Mouse (Mus musculus) ES-Bruce4 (cell line): ENCODE measurements at regions not wholly inside any gene's neighbourhood (a gene's known extent, or its start where the extent isn't known, plus 50 kb on each side); places are given as distances from the start of the nearest gene placed in this dataset.

Experiments
- H3K27ac ChIP-seq: 2 replicates; pipeline ENCODE4 v1.5.1; 2012; ENCODE audit warnings: low read length, inconsistent platforms; ENCODE audit not compliant: insufficient read depth
- H3K27me3 ChIP-seq: 2 replicates; pipeline ENCODE4 v1.6.1; 2012; ENCODE audit warnings: mild to moderate bottlenecking, low read length, inconsistent platforms; ENCODE audit not compliant: control insufficient read depth, poor library complexity, insufficient read depth, severe bottlenecking
- H3K36me3 ChIP-seq: 2 replicates; pipeline ENCODE4 v1.6.1; 2012; ENCODE audit warnings: inconsistent platforms, mild to moderate bottlenecking, low read length, moderate library complexity; ENCODE audit not compliant: control insufficient read depth, poor library complexity, insufficient read depth, severe bottlenecking
- H3K4me1 ChIP-seq: one replicate; pipeline ENCODE4 v1.8.1; 2011; ENCODE audit warnings: low read length; ENCODE audit not compliant: control insufficient read depth, insufficient read depth
- H3K4me3 ChIP-seq: 2 replicates; pipeline ENCODE4 v1.5.1; 2011; ENCODE audit warnings: low read depth, mild to moderate bottlenecking, low read length
- H3K9ac ChIP-seq: 2 replicates; pipeline ENCODE4 v1.6.1; 2012; ENCODE audit warnings: low read depth, mild to moderate bottlenecking, inconsistent platforms; ENCODE audit not compliant: poor library complexity, severe bottlenecking
- H3K9me3 ChIP-seq: replicated peaks from 2 replicates; pipeline ENCODE4 v1.6.1; 2012; ENCODE audit warnings: mild to moderate bottlenecking, low read length, inconsistent platforms; ENCODE audit not compliant: control insufficient read depth, poor library complexity, insufficient read depth, severe bottlenecking
- CTCF ChIP-seq: IDR thresholded peaks from one replicate; pipeline ENCODE4 v1.8.1; 2011; ENCODE audit warnings: low read depth, low read length
- EP300 ChIP-seq: IDR thresholded peaks from 2 replicates; pipeline ENCODE4 v1.6.1; 2011; ENCODE audit warnings: low read depth, low read length; ENCODE audit not compliant: insufficient read depth
- POLR2A ChIP-seq: IDR thresholded peaks from one replicate; pipeline ENCODE4 v1.8.1; 2011; ENCODE audit warnings: low read length; ENCODE audit not compliant: insufficient read depth

DNA sequence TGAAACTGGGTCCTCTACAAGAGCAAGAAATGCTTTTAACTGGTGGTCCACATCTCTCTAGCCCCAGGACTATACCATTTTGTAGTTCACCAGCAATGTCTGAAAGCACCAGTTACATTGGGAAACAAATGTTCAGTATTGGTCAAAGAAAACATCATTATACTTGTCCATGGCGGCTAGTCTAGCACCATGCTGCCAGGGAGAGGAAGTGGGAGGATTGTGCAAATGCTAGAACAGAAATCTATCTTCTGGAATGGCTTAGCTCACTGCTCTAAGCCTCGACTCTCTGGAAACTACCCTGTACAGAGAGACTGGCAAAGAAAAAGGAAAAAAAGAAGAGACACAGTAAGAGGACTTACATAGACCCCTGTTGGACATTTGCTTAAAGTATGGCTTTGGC is 81.1 kb upstream of the Ralgapa2 start:
- Histone ChIP-seq H3K4me1 (no peaks in the 10 kb centered on the region), H3K36me3 (no peaks in the 10 kb centered on the region), H3K27ac (no peak overlapping the region), H3K4me3 (no peak overlapping the region), H3K27me3 (no peaks in the 10 kb centered on the region), H3K9ac (no peak overlapping the region), H3K9me3 (no peaks in the 10 kb centered on the region)
- TF ChIP-seq POLR2A = no peak
- no peak for TF ChIP-seq EP300
- TF ChIP-seq CTCF = no peak

DNA sequence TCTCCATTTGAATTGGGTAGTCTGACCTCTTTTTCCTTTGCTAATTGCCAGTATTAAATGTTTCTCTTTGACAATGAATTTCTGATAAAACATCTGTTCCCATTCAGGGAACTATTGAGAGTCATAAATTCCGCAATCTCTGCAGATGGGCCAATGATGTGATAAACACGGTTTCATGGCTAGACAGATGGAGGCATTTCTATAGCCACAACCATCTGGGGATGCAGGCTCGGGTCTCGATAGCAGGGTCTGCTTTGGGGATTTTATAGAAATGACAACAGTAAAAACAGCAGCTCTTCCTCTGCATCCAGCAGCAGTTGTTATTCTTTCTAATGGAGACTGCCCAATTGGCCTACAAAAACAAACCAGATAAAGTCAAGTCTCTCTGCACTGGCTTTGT is 82.1 kb upstream of the Ralgapa2 start:
- Histone ChIP-seq H3K9me3 (no peaks in the 10 kb centered on the region), H3K27ac (no peak overlapping the region), H3K4me1 (no peaks in the 10 kb centered on the region), H3K36me3 (no peaks in the 10 kb centered on the region), H3K27me3 (no peaks in the 10 kb centered on the region), H3K9ac (no peak overlapping the region), H3K4me3 (no peak overlapping the region)
- no peak for TF ChIP-seq EP300

DNA sequence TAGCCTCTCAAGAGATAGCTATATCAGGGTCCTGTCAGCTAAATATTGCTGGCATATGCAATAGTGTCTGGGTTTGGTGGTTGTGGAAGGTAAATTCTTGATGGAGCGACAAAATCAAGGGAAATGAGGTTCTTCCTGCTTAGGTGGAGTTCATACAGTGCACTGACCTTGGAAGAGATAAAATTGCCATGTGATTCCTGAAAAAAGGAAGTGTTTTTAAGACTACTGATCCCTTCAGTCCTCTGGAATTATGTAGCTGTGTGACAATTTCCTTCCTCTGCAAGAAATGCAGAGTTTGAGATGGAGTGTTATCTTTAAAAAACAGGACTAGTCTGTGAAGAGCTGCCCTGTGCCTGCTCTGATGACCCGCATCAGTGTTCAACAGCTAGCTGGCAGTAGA is 83.5 kb upstream of the Ralgapa2 start:
- TF ChIP-seq POLR2A (no peak), CTCF (no peak), EP300 (no peak)
- no peak overlapping the region for H3K4me3 ChIP-seq

DNA sequence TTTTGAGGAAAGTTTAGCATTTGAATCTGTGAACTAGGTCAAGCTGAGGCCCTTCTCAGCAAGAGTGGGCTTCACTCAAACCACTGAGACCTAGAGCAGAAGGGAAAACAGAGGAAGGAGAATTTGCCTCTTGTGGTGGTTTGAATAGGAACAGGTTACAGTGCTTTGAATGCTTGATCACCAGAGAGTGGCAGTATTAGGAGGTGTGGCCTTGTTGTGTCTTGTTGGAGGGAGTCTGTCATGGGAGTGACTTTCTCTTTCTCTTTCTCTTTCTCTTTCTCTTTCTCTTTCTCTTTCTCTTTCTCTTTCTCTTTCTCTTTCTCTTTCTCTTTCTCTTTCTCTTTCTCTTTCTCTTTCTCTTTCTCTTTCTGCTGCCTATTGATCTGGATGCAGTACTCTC is 94.0 kb upstream of the Ralgapa2 start:
- no peak overlapping the region for H3K9ac ChIP-seq
- 0 out of 2 replicates have a peak, but pooled peaks cover 3% of the 10 kb centered on the region for H3K9me3 ChIP-seq
- TF ChIP-seq POLR2A (no peak), CTCF (no peak), EP300 (no peak)
- no peaks in the 10 kb centered on the region for H3K27me3 ChIP-seq
- H3K4me3 ChIP-seq = no peak overlapping the region
- no peaks in the 10 kb centered on the region for H3K4me1 ChIP-seq
- H3K27ac ChIP-seq = no peak overlapping the region
- no peaks in the 10 kb centered on the region for H3K36me3 ChIP-seq

More for the DNA sequence above, 83.5 kb upstream of the Ralgapa2 start:
- Histone ChIP-seq H3K9me3 (no peaks in the 10 kb centered on the region), H3K36me3 (no peaks in the 10 kb centered on the region), H3K27me3 (no peaks in the 10 kb centered on the region), H3K27ac (no peak overlapping the region), H3K9ac (no peak overlapping the region), H3K4me1 (no peaks in the 10 kb centered on the region)

DNA sequence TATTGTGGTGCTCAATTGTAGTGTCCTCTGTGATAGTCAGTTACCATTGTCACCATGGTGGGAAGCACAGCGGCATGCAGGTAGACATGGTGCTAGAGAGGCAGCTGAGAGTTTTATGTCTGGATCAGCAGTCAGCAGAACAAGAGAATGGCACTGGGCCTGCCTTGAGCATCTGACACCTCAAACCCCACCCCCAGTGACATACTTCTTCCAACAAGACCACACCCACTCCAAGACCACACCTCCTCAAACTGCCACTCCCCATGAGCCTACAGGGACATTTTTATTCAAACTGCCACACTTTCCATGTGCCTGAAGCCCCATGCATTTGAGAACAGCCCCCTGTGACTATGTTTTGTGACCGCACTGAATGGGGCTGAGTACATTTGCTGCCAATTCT is 98.8 kb upstream of the Ralgapa2 start:
- TF ChIP-seq CTCF = no peak
- no peak for TF ChIP-seq EP300
- no peak for TF ChIP-seq POLR2A
- Histone ChIP-seq H3K4me3 (no peak overlapping the region), H3K9me3 (no peaks in the 10 kb centered on the region), H3K4me1 (no peaks in the 10 kb centered on the region), H3K36me3 (no peaks in the 10 kb centered on the region), H3K9ac (no peak overlapping the region), H3K27ac (no peak overlapping the region), H3K27me3 (no peaks in the 10 kb centered on the region)

DNA sequence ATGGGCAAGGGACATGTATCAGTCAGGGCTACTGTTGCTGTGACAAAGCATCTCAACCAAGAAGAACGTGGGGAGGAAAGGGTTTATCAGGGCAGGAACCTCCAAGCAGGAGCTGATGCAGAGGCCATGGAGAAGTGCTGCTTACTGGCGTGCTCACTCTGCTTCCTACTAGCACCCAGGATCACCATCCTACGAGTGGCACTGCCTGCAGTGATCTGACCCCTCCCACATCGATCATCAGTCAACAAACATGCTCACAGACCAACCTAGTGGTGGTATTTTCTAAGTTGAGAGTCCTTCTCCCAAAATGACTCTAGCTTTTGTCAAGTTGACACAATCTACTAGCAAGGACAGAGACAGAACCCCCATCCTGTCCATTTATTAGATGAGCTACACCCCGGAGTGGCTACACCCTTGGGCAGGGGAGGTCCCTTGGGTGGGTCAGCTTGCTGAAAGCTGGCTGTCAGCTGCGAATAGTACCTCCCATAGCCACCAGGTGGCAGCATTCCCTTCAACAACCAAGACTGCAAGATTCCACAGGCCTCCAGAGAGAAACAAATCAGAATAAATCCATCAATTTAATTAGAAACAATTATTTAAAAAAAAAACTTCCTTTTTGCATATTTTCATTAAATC is 99.9 kb upstream of the Ralgapa2 start:
- H3K27ac ChIP-seq = no peak overlapping the region

More for the DNA sequence above, 99.9 kb upstream of the Ralgapa2 start:
- H3K9ac ChIP-seq = no peak overlapping the region
- H3K27me3 ChIP-seq = no peaks in the 10 kb centered on the region
- H3K36me3 ChIP-seq = no peaks in the 10 kb centered on the region
- H3K9me3 ChIP-seq = no peaks in the 10 kb centered on the region
- TF ChIP-seq CTCF (peak; percentile 72), EP300 (no peak)
- no peak overlapping the region for H3K4me3 ChIP-seq
- no peaks in the 10 kb centered on the region for H3K4me1 ChIP-seq
